Mouse (Mus musculus) ES-Bruce4 (cell line): ENCODE results near the gene Cabcoco1.

Source experiments
- CTCF ChIP-seq: IDR thresholded peaks from one replicate; pipeline ENCODE4 v1.8.1; 2011; ENCODE audit warnings: low read depth, low read length
- EP300 ChIP-seq: IDR thresholded peaks from 2 replicates; pipeline ENCODE4 v1.6.1; 2011; ENCODE audit warnings: low read depth, low read length; ENCODE audit not compliant: insufficient read depth
- POLR2A ChIP-seq: IDR thresholded peaks from one replicate; pipeline ENCODE4 v1.8.1; 2011; ENCODE audit warnings: low read length; ENCODE audit not compliant: insufficient read depth

DNA sequence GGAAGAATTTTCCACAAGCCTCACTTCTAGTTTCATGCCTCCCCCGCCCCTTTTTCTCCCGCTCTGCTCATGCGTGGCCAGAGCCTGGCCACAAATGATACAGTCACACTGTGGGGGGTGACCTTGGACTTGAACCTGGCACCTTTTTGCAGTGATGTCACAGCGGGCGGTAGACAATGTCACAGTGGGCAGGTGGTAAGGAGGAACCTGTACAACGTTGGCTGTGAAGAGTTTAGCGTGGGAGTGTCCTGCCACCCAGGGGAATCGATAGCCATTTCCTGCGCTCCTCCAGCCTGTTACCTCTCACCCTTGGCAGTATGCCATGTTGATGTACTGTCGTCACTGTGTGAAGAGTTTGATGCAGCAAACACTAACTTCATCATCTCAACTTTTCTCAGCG is 81.9 kb downstream of the Cabcoco1 start:
- TF ChIP-seq CTCF (no peak), EP300 (no peak), POLR2A (no peak)
